Mouse (Mus musculus) kidney, embryonic 16.5 days (tissue): ENCODE measurements at regions not wholly inside any gene's neighbourhood (a gene's known extent, or its start where the extent isn't known, plus 50 kb on each side); places are given as distances from the start of the nearest gene placed in this dataset.
"Not testable (repeated sequence)": the region's sequence is repeated elsewhere in the genome, so short reads cannot be mapped to it uniquely, and the experiment has no call there.

Experiments used
- ATAC-seq: fragments of 200-750 bp; cut with Nextera tagmentation; 2 replicates; pipeline ENCODE4 v1.8.0; 2017; ENCODE audit warnings: moderate TSS enrichment; ENCODE audit not compliant: low FRiP score, low TSS enrichment
- H3K27ac ChIP-seq: fragments of 300-500 bp; sonication (generic); 2 replicates; pipeline ENCODE4 v1.5.1; 2014; ENCODE audit warnings: low read length
- H3K27me3 ChIP-seq: fragments of 300-500 bp; sonication (generic); 2 replicates; pipeline ENCODE4 v1.6.1; 2014; ENCODE audit warnings: low read length, control low read depth, mixed read lengths; ENCODE audit not compliant: insufficient read depth
- H3K36me3 ChIP-seq: fragments of 300-500 bp; sonication (generic); 2 replicates; pipeline ENCODE4 v1.6.1; 2014; ENCODE audit warnings: low read length, control low read depth, mixed read lengths; ENCODE audit not compliant: insufficient read depth
- H3K4me1 ChIP-seq: fragments of 300-500 bp; sonication (generic); 2 replicates; pipeline ENCODE4 v1.6.1; 2014; ENCODE audit warnings: low read length, control low read depth, mixed read lengths; ENCODE audit not compliant: insufficient read depth
- H3K4me2 ChIP-seq: fragments of 300-500 bp; sonication (generic); replicated peaks from 2 replicates; pipeline ENCODE4 v1.6.1; 2014; ENCODE audit warnings: low read depth, low read length
- H3K4me3 ChIP-seq: fragments of 300-500 bp; sonication (generic); 2 replicates; pipeline ENCODE4 v1.5.1; 2014; ENCODE audit warnings: mild to moderate bottlenecking, low read length
- H3K9ac ChIP-seq: fragments of 300-500 bp; sonication (generic); replicated peaks from 2 replicates; pipeline ENCODE4 v1.6.1; 2014; ENCODE audit warnings: low read length
- H3K9me3 ChIP-seq: fragments of 300-500 bp; sonication (generic); 2 replicates; pipeline ENCODE4 v1.6.1; 2016; ENCODE audit warnings: low read length, control low read depth
- WGBS: fragments of 180-500 bp; shearing (Covaris S2); extraction: QIAGEN DNeasy Blood & Tissue Kit; methylation state at CpG from one replicate; pipeline ENCODE4 v1.1.7; 2014; 5-methylcytosine and 5-hydroxymethylcytosine counted together

DNA sequence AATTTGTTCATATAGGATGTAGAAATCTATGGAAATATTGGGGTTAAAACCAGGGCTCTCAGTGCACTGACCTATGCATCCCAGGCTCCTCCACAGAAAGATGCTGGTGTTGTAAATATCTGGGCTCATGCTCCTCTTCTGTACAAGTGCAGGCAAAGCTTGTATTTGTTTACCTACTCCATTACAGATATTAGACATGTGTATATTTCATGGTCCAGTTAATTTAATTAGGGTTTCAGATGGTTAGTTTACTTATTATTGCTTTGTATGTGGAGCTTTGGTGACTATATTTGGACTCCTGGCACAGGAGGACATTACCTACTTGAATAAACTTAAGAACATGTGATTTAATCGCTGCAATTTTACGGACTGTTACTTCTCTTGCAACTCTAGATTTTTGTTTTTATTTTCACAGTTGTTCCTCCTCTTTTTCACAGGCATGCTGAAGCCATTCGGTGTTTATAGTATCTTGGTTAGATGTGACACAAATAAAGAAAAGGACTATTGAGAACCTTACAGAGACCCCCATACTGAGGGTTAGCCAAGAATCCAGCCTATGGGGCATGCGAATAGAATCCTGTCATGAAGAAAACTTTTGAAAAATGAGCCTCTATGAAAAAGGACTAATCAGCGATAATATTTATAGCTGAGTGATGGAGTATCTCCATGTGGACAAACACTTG, 738.4 kb downstream of the Gm21833 start:
- Histone ChIP-seq H3K36me3 (no peaks in the 10 kb centered on the region), H3K9ac (no peak overlapping the region), H3K4me2 (no peak overlapping the region), H3K27ac (no peak overlapping the region), H3K9me3 (no peaks in the 10 kb centered on the region), H3K4me1 (no peaks in the 10 kb centered on the region), H3K4me3 (no peak overlapping the region), H3K27me3 (no peaks in the 10 kb centered on the region)
- WGBS, result 56% methylated on average over 5 of the region's 5 CpGs
- peak; percentile 71; the same call in 1 of the 2 replicates for ATAC-seq

DNA sequence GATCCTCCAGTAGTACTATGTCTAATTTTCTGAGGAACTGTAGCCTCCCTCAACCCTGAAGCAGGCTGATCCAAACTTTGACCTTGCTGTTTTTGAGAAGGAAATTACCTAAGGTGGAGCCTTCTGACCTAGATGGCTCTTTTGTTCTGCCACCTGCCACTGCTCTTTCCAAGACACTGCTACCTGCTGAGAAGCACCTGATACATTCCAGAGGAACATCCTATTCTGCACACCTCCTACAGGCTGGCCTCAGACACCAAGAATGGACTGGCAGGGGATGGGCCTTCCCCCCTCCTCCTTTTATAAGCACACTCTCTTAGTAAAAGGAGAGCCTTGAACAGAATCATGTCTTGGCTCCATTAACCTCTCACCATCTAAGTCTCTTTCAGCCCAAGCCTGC, 750.9 kb downstream of the Gm21833 start:
- H3K9ac ChIP-seq, H3K4me1 ChIP-seq, H3K36me3 ChIP-seq, H3K4me3 ChIP-seq, H3K4me2 ChIP-seq, H3K27ac ChIP-seq, H3K27me3 ChIP-seq, ATAC-seq, H3K9me3 ChIP-seq: not testable (repeated sequence)

DNA sequence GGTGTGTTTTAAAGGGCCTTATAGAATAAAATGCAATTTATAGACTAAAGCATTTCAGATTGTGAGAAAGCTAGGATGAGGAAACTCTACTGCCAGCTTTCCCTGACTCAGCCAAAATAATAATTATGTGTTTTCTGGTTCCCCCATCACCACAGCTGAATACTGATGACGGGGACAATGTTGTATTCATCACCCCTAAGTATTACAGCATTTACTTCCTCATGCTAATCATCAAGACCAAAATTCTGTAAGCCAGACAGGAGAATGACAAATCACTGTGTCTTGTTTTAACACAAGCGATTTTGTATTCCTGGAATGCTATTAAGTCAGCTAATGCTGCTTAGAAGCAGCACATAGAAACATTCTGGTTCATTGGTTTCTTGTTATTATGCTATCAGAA, 778.6 kb downstream of the Gm21833 start:
- ATAC-seq, result no peak
- H3K4me3 ChIP-seq, result no peak overlapping the region
- H3K27ac ChIP-seq, result no peak overlapping the region
- H3K9me3 ChIP-seq, result no peaks in the 10 kb centered on the region
- WGBS, result 73% methylated on average over 2 of the region's 2 CpGs
- H3K9ac ChIP-seq, result no peak overlapping the region
- no peaks in the 10 kb centered on the region for H3K36me3 ChIP-seq
- no peaks in the 10 kb centered on the region for H3K27me3 ChIP-seq
- no peak overlapping the region for H3K4me2 ChIP-seq
- H3K4me1 ChIP-seq, result no peaks in the 10 kb centered on the region

DNA sequence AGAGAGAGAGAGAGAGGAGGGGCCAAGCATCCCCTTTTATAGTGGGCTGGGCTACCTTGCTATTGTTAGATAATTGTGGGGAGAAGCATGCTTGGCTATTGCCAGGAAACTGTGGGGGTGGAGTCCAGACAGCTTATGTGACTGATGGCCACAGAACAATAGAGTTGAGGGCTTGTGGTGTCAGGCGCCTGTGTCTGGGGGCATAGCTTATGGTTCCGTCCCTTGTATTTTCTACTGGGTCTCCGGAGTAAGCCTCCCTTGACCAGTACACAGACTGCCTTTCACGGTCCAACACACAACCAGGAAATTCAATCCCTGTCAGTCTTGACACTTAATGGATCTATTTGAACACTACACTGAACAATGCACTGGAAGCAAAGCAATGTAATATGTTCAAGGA, 781.1 kb downstream of the Gm21833 start:
- Histone ChIP-seq H3K4me3 (no peak overlapping the region), H3K27me3 (no peaks in the 10 kb centered on the region), H3K36me3 (no peaks in the 10 kb centered on the region), H3K4me1 (no peaks in the 10 kb centered on the region), H3K4me2 (no peak overlapping the region), H3K27ac (no peak overlapping the region), H3K9ac (no peak overlapping the region), H3K9me3 (no peaks in the 10 kb centered on the region)
- ATAC-seq, result peak; percentile 54; the same call in 1 of the 2 replicates
- 66% methylated on average over 4 of the region's 4 CpGs for WGBS
